Mouse (Mus musculus) CH12.LX (cell line): ENCODE results near the gene Bsg.

Experiments used
- CHD2 ChIP-seq: IDR thresholded peaks from 2 replicates; pipeline ENCODE4 v1.6.1; 2011; ENCODE audit warnings: low read length, improper control_type of control experiment
- CTCF ChIP-seq, 2 experiments: IDR thresholded peaks in 1 of 2; conservative IDR thresholded peaks in 1 of 2; 2 replicates each; pipeline ENCODE4 v1.5.1; 2011 to 2012; ENCODE audit warnings: low read depth in 2 of 2, low read length in 2 of 2, improper control_type of control experiment in 1 of 2, inconsistent platforms in 1 of 2, mild to moderate bottlenecking in 1 of 2, moderate library complexity in 1 of 2
- ELF1 ChIP-seq: IDR thresholded peaks from 2 replicates; pipeline ENCODE4 v1.6.1; 2014; ENCODE audit warnings: low read depth, mild to moderate bottlenecking, inconsistent platforms, low read length, improper control_type of control experiment
- EP300 ChIP-seq: IDR thresholded peaks from 2 replicates; pipeline ENCODE4 v1.6.1; 2011; ENCODE audit warnings: low read length, improper control_type of control experiment
- HCFC1 ChIP-seq: IDR thresholded peaks from 2 replicates; pipeline ENCODE4 v1.6.1; 2012; ENCODE audit warnings: low read depth, mild to moderate bottlenecking, inconsistent platforms, low read length, improper control_type of control experiment
- MAX ChIP-seq: IDR thresholded peaks from 2 replicates; pipeline ENCODE4 v1.6.1; 2011; ENCODE audit warnings: low read length, improper control_type of control experiment
- MXI1 ChIP-seq: IDR thresholded peaks from 2 replicates; pipeline ENCODE4 v1.6.1; 2011; ENCODE audit warnings: mild to moderate bottlenecking, low read depth, low read length, improper control_type of control experiment
- NELFE ChIP-seq: IDR thresholded peaks from 2 replicates; pipeline ENCODE4 v1.6.1; 2011; ENCODE audit warnings: low read depth, low read length, improper control_type of control experiment
- POLR2A ChIP-seq: IDR thresholded peaks from 2 replicates; pipeline ENCODE4 v1.6.1; 2011; ENCODE audit warnings: low read depth, mild to moderate bottlenecking, improper control_type of control experiment, low read length
- TCF12 ChIP-seq: IDR thresholded peaks from 2 replicates; pipeline ENCODE4 v1.6.1; 2014; ENCODE audit warnings: low read depth, mild to moderate bottlenecking, inconsistent platforms, low read length, improper control_type of control experiment
- ZC3H11A ChIP-seq: IDR thresholded peaks from 2 replicates; pipeline ENCODE4 v1.6.1; 2012; ENCODE audit warnings: low read depth, mild to moderate bottlenecking, inconsistent platforms, low read length, improper control_type of control experiment
- ZKSCAN1 ChIP-seq: IDR thresholded peaks from 2 replicates; pipeline ENCODE4 v1.6.1; 2012; ENCODE audit warnings: low read depth, inconsistent platforms, low read length, improper control_type of control experiment, borderline replicate concordance

- TF ChIP-seq CTCF (conservative IDR thresholded peaks at IDR 0.05 in 1 of 2, IDR thresholded peaks at IDR 0.05 in 1 of 2; ENCODE audit: low read depth in 2 of 2, low read length in 2 of 2) = no peak
- no peak for TF ChIP-seq ELF1
- TF ChIP-seq TCF12 = no peak
- TF ChIP-seq CHD2 = no peak
- peak; percentile 30; the same call in 1 of the 2 replicates for TF ChIP-seq MAX
- TF ChIP-seq MXI1 = no peak
- TF ChIP-seq POLR2A = no peak
- no peak for TF ChIP-seq HCFC1
- no peak for TF ChIP-seq ZKSCAN1
- no peak for TF ChIP-seq ZC3H11A
- no peak for TF ChIP-seq NELFE
- TF ChIP-seq EP300 = no peak
Measured at GRCm38 (mm10) chr10:79682551-79682915, 21.8 kb upstream of the Bsg start.
